Mouse (Mus musculus): Measurements from ENCODE around the gene Nrde2. TPM values are rescaled to one million over a fixed set of nuclear protein-coding genes. Genes with fewer than 3 reads are reported as not detected.

Gene Nrde2
- polyA plus RNA-seq, 2 experiments from 2014 or later, result 12.6 to 23.3 TPM

DNA sequence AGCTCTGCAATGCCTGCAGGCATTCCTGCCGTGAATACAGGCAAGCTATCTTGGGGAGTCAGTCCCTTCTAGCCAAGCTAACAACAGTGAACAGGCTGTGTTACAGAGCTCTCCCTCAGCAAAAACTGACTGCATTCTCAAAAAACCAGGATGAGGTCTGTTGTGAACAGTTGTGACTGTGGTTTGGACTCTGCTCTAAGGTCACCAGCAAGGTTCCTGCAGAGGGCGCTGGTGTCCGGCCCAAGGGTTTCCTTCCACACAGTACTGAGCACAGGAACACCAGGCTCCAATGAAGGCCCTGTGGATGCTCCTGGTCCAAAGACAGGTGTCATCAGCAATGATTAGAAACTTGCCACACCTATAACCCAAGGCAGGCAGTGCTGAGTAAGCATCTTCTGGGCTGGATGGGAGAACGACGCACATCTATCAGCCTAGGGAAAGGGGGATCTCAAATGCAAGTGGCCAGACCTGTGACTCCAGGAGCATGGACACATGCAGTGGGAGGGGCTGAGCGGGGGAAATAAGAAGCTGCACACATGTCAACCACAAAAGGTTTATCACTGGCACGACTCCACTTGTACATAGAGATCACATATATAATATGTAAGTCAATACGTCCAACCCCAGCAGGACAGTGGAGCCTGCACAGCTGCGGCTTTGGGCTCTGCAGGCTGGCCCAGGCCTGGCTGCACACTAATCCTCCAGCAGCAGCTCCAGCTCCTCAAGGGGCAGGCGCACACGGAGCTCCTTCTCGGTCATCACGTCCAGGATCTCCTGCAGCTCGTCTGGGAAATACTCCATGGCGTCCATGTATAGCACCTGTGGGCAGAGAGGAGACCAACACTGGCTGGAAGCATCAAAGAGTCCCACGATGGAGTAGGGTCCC is 34.3 kb downstream of the Nrde2 start:
- ATAC-seq, result no peak

DNA sequence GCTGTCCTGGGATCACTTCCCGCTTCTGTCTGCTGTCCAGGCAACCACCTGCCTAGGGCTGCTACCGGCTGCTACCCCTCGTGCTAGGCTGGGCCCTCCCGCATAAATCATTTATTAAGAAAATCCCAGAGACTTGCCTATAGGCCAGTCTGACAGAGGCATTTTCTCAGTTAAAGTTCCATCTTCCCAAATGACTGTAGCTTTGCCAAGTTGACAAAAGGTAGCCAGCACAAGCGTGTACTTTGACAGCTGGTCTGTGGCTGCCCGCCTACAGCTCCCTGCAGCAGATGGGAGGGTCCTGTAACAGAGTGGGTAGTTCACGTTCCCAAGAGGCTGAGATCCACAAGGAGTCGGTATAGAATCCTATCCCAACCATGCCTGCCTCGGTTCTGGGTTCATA is 36.0 kb downstream of the Nrde2 start:
- no peak for ATAC-seq

- no peak for ATAC-seq
Observed at GRCm38 (mm10) chr12:100122921-100123381, 36.5 kb downstream of the Nrde2 start.

GRCm38 (mm10) chr12:100115982-100116381 is 43.5 kb downstream of the Nrde2 start:
- ATAC-seq, result no peak

DNA sequence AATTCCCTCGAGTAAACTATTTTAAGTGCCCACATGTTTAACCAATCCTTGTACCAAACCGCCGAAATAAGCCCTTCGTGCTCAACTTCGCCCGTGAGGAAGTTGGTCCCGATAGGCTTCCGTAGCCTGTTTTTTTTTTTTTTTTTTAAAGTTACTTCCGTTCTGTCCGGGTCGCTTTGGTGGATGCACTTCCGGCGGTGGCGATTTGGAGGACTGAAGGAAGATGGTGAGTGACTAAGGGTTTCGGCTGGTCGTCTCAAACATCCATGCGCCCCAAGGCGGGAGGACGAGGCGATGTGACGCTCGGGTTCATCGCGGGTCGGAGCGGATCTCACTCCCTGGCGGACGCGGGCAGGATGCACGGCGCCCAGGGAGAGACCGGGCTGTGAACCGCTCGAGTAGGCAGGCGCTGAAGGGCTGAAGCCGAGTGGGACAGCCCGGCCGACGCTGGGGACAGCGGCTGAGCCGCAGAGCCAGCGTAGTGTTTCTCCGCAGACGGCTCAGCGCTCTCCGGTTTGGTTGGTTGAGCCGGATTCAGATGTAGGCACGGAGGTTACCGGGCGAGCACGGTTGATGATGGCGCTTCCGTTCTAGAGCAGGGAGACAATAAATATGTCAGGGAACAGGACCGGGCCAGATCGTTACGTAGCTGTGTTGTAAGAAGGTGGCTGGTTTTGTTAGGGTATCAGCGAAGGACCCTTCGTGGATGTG is 49.3 kb downstream of the Nrde2 start, which contains the start of gene Psmc1:
TSS of gene Psmc1 (plus strand) at position 169 of the 711 bp plus-strand sequence.
- ATAC-seq, result peak; percentile 87

DNA sequence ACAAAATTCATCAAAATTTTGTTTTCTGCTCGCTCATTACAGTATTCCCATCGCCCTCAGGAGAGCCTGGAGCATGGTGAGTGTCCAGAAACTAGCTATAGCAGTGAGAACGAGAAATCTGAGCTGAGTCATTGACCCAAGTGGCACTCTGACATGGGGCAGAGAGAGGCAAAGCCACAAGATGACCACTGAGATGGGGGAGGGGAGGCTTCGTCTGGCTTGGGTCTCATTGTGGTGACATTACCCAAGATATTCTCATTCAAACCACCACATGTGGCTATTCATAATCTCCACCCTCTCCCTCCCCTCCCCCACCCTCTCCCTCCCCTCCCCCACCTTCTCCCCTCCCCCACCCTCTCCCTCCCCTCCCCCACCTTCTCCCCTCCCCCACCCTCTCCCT is 52.0 kb downstream of the Nrde2 start:
- no peak for ATAC-seq

DNA sequence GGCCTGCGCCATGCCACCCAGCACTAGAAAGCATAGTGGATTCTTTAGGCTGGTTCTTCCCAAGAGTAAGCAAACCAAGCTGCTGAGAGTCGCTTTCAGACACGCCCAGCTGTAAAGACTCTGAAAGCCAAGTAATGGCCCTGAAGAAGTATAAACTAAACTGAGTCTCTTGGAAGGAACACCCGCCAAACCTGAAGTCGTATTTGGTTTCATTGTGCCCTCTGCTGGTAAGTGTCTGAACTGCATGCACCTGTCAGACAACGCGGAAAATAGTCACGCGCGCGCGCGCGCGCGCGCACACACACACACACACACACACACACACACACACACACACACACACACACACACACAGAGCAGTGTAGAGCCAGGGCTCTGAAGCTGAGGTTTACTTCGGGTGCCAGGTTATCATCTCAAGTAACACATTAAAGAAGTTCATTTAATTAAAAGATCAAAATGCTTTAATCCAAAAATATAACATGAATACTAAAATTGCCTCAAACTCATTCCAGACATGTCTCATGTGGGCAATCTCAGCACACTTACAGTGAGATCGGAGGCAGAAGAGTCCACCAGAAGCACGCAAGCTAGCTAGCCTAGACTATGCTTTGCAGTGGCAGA is 53.1 kb downstream of the Nrde2 start:
- ATAC-seq, result peak; percentile 37

DNA sequence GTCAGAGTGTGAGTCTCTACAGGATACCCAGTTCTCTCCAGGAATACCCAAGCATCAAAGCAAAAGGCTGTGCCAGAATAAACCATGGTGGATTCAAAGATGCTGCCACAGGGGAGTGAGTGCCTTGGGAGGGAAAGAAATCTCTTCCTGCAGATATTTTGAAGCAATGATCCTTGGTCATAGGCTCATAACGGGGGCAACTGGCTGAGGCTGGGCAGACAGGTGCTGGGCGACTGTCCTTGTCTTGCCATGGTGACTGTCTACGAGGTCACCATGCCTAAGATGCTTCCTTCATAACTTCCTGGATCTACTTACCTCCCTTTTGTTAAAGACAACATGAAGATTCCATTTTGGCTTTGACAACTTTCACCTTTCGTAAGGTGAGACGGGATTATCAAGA is 54.9 kb downstream of the Nrde2 start:
- no peak for ATAC-seq

DNA sequence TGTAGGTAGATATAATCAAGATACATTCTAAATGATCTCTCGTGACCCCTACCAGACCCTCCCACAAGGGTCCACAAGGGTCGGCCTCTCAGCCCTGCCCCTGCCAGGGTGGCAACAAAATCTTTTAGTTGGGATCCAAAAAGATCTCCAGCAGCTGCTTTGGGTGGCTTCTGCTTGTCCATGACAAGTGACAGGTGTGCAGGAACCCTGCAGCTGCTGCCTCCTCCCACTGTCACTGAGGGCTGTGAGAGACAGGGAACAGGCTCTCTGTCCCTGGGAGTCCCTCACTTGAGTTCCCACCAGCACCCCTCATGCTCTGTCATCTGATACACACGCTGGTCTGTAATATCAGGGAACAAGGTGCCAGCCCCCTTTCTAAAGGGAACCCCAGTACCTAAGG is 57.8 kb downstream of the Nrde2 start:
- no peak for ATAC-seq

DNA sequence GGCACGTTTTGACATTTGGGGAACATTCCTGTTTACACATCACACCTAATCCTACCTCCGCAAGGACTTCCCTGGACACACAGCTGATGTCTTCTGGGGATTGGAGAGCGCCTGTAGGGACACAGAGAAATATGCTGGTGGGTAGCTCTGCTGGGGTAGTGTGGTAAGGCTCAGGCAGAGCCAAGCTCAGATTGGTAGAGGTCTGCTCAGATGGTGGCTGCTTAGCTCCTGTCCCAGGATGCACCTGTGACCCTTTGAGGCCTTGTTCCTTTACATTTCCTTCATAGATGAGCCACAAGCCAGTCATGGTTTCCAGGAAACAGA is 58.8 kb downstream of the Nrde2 start:
- no peak for ATAC-seq

DNA sequence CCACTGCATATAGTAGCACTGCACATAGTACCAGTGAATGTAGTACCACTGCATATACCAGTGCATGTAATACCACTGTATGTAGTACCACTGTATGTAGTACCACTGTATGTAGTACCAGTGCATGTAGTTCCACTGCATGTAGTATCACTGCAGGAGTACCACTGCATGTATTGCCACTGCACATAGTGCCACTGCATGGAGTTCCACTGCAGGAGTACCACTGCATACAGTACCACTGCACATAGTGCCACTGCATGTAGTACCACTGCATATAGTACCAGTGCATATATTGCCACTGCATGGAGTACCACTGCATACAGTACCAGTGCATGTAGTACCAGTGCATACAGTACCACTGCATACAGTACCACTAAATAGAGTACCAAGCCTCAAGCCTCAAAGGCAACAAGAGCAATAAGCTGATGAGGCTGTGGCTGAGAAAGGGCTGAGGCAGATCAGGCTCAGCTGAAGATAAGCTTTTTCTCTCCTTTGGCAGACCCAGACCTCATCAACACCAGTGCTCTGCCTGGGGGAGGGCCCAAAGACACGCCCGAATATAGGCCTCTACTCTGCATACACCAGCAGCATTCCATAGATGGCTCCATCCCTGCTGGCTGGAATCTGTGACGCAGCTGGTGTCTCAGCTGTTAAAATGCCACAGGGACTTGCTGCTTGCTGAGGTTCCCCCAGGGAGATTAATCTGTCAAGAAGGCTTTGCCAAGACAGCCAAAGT is 59.3 kb downstream of the Nrde2 start:
- no peak for ATAC-seq

GRCm38 (mm10) chr12:100093046-100093445 is 66.4 kb downstream of the Nrde2 start:
- ATAC-seq, result no peak

- ATAC-seq, result no peak
Observed at GRCm38 (mm10) chr12:100090750-100091149, 68.7 kb downstream of the Nrde2 start.

DNA sequence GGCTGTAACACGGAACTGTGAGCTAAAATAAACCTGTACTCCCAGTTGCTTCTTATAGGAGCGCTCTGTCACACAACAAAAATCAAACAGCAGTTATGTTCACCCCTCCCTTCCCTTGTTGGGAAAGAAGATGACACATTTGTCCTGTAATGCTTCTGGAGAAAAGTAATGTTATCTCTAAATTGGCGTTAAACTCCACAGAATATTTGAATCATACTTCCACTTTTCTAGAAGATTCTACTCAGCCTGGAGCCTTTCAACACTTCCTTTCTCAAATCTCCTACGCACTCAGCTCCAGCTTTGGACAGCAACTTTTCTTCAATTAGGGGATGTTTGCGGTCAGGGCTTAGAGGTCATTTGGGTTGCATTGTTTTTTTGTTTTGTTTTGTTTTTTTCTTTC is 70.2 kb downstream of the Nrde2 start:
- ATAC-seq, result no peak

DNA sequence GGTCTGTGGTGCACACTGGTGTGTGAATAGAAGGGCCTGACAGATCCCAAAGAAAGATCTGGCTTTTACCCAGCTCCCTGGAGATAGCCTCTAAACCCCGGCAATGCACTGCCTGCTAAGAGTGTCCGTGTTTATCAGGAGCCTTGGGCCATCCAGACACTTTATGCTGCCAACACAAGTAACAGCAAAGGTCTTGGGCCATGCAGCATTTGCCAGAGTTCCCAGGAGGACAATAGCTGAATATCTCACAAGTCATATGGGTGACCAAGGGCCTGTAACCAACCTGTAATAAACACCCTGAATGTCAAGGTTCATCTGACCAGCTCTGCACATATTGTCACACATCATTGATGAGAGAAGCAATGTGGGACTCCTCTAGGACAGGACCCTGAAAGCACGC is 71.4 kb downstream of the Nrde2 start:
- ATAC-seq, result no peak

DNA sequence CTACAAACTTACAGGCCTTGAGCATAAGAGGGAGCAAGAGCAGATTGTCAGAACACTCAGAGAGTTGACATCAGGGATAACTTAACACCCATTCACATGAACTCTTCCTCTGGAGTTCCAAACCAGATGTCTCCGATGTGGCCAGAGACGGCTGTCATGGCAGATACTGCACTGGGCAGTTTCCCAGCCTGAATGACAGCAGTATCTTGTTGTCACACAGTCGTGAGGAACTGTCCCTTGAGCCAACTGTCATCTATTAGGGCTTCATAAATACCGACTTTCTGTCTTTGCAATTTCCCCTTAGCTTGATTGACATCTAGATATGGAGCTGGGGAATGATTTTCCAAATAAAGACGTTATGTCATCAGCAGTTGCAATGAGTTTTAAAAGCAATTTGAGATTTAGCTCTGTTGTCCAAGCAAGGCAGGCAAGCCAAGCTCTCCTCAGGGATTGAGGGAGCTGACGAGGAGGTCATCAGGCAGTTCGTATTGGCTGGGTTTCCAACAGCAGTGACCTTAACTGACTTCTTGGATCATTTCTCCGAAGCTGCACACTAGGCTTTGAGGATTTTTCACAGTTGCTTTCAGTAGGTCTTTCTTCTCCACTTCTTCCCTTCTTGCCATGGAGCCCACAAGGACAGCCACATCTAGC is 79.7 kb downstream of the Nrde2 start:
- ATAC-seq, result no peak

DNA sequence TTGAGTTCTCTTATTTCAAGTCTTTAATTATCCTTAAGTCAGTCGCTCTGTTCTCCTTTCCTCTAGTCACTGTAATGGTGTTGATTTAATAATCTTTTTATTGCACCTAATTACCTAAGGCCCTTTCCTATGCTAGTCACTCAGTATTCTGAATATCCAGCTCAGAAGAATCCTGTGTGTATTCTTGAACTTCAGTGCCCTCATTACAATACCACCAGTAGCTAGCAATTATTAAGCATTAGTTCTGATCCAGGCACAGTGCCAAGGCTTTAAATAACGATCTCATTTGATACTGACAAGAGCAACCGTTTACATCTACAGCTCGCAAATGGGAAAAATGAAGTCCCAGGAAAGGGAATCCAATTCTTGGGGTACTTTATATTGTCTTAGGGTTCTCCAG is 83.7 kb downstream of the Nrde2 start:
- no peak for ATAC-seq

Other genes starting within 250 kb of the Nrde2 start
- not detected for gene Kcnk13, start 195.2 kb downstream of the Nrde2 start, polyA plus RNA-seq (2017; shearing (Covaris generic))
- 100 to 1,000 TPM; 190 to 201 TPM for gene Psmc1, start 49.5 kb downstream of the Nrde2 start, polyA plus RNA-seq (2017; shearing (Covaris generic))
- 1,000 to 10,000 TPM; 1,192 to 2,031 TPM for gene Calm1, start 39.8 kb upstream of the Nrde2 start, polyA plus RNA-seq (2017; shearing (Covaris generic))